Mouse (Mus musculus): Measurements from ENCODE around the gene Lipn. TPM values are rescaled to one million over a fixed set of nuclear protein-coding genes. Genes with fewer than 3 reads are reported as not detected.

Gene Lipn
- polyA plus RNA-seq, 1 experiment from 2014 or later = not detected

DNA sequence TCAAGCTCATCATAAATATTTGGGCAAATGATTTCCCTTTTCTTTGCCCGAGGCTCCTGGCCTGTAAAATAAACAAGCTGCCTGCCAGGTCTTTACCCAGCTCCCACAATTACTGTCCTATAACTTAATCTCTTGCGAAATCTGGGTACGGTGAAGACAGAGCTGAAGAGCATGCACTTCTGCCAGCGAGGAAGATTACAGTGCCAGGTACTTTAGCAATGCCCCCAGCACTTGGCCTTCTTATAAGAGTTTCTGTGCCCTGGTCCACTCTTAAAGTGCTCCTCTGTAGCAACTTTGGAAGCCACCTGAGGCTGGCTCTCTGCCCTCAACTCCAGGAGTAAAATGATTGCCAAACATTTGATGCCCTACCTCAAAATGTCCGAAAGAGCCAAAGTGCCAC lies 28.2 kb downstream of the Lipn start:
- 90% methylated on average over 5 of the region's 5 CpGs for WGBS
- no peaks in the 10 kb centered on the region for H3K9me3 ChIP-seq
- no peak overlapping the region for H3K4me2 ChIP-seq
- H3K4me3 ChIP-seq = no peak overlapping the region
- no peak overlapping the region for H3K27ac ChIP-seq
- H3K27me3 ChIP-seq = no peaks in the 10 kb centered on the region
- no peaks in the 10 kb centered on the region for H3K36me3 ChIP-seq
- no peak for ATAC-seq (ENCODE audit: low FRiP score)
- no peak overlapping the region for H3K9ac ChIP-seq
- no peaks in the 10 kb centered on the region for H3K4me1 ChIP-seq (replicated peaks)

DNA sequence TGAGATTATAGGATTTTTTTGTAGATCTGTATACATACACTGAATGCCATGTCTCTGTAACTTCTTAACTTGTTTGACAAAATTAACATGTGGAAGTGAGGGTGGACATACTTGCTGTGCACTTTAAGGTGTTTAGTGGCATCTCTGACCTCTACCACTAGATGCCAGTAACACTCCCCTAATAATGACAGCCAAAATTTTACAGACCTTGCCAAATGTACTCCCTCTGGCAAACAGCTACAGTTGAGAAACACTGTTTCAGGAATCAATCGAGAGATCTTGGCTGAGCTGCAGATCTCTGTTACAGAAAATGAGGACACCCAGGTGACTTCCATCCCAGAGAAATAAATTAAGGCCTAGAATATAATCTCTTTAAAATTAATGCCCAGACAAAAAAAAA lies 29.1 kb downstream of the Lipn start:
- Histone ChIP-seq H3K27ac (no peak overlapping the region), H3K9me3 (no peaks in the 10 kb centered on the region), H3K36me3 (no peaks in the 10 kb centered on the region), H3K27me3 (no peaks in the 10 kb centered on the region), H3K9ac (no peak overlapping the region), H3K4me3 (no peak overlapping the region), H3K4me1 (replicated peaks) (no peaks in the 10 kb centered on the region), H3K4me2 (no peak overlapping the region)
- 94% methylated on average over 1 of the region's 1 CpGs for WGBS
- no peak for ATAC-seq (ENCODE audit: low FRiP score)

DNA sequence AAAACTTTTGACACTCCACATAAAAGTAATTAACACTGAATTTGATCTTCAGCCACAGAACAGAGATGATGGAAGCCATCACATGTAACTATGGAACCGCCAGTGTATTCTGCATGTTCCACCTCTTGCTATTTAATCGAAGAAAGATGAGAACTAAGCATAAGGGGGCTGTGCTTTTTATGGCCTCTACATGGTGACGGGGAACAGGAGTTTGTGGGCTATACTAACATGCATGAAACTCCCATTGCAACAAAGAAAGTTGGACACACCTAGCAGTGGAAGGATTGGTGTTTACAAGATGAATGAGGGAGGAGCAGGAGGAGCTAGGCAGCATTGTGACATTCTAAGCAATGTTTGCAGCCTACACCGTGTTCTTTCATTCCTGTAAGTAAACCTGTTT lies 33.5 kb downstream of the Lipn start, which contains the start of gene Lipm:
Gene Lipm (plus strand): TSS at position 301 of the 400 bp plus-strand sequence.
- Histone ChIP-seq H3K4me3 (no peak within 1 kb of the TSS), H3K9ac (no peak within 1 kb of the TSS), H3K27me3 (no peaks in the 10 kb centered on the region), H3K4me2 (no peak within 1 kb of the TSS), H3K27ac (no peak within 1 kb of the TSS), H3K36me3 (no peaks in the 10 kb centered on the region), H3K4me1 (replicated peaks) (no peaks in the 10 kb centered on the region), H3K9me3 (no peaks in the 10 kb centered on the region)
- ATAC-seq (ENCODE audit: low FRiP score) = no peak
- 87% methylated on average over 4 of the region's 4 CpGs for WGBS

GRCm38 (mm10) chr19:34101888-34102287 lies 34.7 kb downstream of the Lipn start:
- 89% methylated on average over 7 of the region's 7 CpGs for WGBS
- H3K4me3 ChIP-seq = no peak overlapping the region
- no peak overlapping the region for H3K4me2 ChIP-seq
- no peaks in the 10 kb centered on the region for H3K4me1 ChIP-seq (replicated peaks)
- no peak for ATAC-seq (ENCODE audit: low FRiP score)
- no peaks in the 10 kb centered on the region for H3K27me3 ChIP-seq
- H3K27ac ChIP-seq = no peak overlapping the region
- H3K36me3 ChIP-seq = no peaks in the 10 kb centered on the region
- H3K9ac ChIP-seq = no peak overlapping the region
- no peaks in the 10 kb centered on the region for H3K9me3 ChIP-seq

DNA sequence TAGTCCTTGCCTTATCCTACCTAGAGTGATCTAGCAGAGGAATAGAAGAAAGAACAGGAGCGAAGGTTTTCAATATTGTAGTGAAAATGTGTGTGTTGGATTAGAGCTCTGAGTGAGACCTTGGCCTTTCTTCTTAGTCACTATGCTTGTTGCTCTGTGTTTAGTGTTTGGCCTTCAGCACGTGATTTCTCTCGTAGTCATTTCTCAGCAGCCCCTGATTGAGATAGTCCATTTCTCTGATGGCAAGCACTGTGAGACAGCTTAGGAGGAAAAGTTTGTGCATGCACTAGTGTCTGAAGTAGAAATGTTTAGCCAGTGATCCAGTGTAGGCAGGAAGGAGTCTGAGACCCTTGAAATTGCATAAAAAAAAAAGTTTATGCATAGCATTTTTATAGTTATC lies 37.7 kb downstream of the Lipn start:
- Histone ChIP-seq H3K27me3 (no peaks in the 10 kb centered on the region), H3K4me3 (no peak overlapping the region), H3K4me1 (replicated peaks) (no peaks in the 10 kb centered on the region), H3K27ac (no peak overlapping the region), H3K9ac (no peak overlapping the region), H3K36me3 (no peaks in the 10 kb centered on the region), H3K9me3 (no peaks in the 10 kb centered on the region), H3K4me2 (no peak overlapping the region)
- WGBS = 90% methylated on average over 3 of the region's 3 CpGs
- no peak for ATAC-seq (ENCODE audit: low FRiP score)

DNA sequence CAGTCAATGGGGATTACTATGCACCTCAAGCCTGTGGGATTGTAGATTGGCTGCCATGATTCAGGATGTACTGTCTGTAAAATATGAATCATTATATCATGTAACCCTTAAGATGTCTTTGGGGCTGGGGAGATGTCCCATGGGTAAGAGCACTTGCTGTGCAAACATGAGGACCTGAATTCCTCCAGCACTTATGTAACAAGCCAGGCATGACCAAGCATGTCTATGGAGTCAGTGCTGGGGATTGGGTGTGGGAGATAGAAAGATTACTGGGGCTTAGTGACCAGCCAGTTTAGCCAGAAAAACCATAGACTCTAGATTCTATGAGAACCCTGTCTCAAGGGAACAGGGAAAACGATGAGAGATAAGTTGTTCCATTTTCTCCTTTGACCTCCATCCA lies 51.9 kb downstream of the Lipn start:
- Histone ChIP-seq H3K27me3 (no peaks in the 10 kb centered on the region), H3K4me1 (replicated peaks) (no peaks in the 10 kb centered on the region), H3K4me3 (no peak overlapping the region), H3K27ac (no peak overlapping the region), H3K36me3 (no peaks in the 10 kb centered on the region), H3K4me2 (no peak overlapping the region), H3K9me3 (no peaks in the 10 kb centered on the region), H3K9ac (no peak overlapping the region)
- no peak for ATAC-seq (ENCODE audit: low FRiP score)
- WGBS = 79% methylated on average over 1 of the region's 1 CpGs

GRCm38 (mm10) chr19:34119653-34120052 lies 52.5 kb downstream of the Lipn start:
- no peak overlapping the region for H3K27ac ChIP-seq
- no peak overlapping the region for H3K4me3 ChIP-seq
- no peak for ATAC-seq (ENCODE audit: low FRiP score)
- H3K9me3 ChIP-seq = no peaks in the 10 kb centered on the region
- H3K4me2 ChIP-seq = no peak overlapping the region
- H3K36me3 ChIP-seq = no peaks in the 10 kb centered on the region
- 90% methylated on average over 4 of the region's 4 CpGs for WGBS
- no peaks in the 10 kb centered on the region for H3K4me1 ChIP-seq (replicated peaks)
- no peaks in the 10 kb centered on the region for H3K27me3 ChIP-seq
- H3K9ac ChIP-seq = no peak overlapping the region

DNA sequence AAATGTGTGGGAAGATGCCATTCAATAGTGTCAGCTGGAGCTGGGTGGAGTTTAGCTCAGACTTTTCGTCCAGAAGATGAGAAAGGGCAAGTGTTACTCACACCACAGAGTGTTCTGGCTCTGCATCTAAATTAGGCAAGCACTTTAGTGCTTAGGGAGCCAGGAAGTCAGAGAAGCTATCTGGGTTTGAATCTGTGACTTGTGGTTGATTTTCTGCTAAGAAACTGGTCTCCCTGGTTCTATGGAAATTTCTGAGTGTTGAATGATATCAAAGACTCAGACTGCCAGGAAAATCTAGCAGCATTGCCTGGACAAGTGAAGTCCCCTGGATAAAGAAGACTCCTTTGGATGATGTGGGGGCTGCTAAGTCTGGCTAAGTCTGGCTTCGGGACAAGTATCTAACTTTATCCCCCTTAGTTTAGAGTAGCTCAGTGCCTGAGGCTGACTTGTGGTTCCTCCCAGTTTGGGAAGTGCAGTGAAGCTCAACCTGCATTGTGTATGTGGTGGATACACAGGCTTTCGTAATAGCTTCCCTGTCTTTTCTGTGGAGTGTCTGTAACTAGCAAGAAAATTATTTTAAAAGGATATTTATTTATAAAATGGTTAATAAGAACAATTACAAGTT lies 53.1 kb downstream of the Lipn start:
- H3K27me3 ChIP-seq = no peaks in the 10 kb centered on the region
- no peaks in the 10 kb centered on the region for H3K9me3 ChIP-seq
- no peak for ATAC-seq (ENCODE audit: low FRiP score)
- H3K4me1 ChIP-seq (replicated peaks) = no peaks in the 10 kb centered on the region
- H3K9ac ChIP-seq = no peak overlapping the region
- H3K36me3 ChIP-seq = no peaks in the 10 kb centered on the region
- 68% methylated on average over 3 of the region's 3 CpGs for WGBS
- no peak overlapping the region for H3K4me2 ChIP-seq
- no peak overlapping the region for H3K4me3 ChIP-seq
- no peak overlapping the region for H3K27ac ChIP-seq

Small RNAs within 50 kb of the gene (microRNA-seq; reads per million reads assigned to microRNA genes)
- not detected for gene Gm23334

Other genes starting within 250 kb of the Lipn start
- not detected in 2 replicates for gene Lipf, start 106.2 kb upstream of the Lipn start, polyA plus RNA-seq (2015; fragmentation: Nextera tagmentation; extraction: Ambion mirVana)
- not detected in 2 replicates for gene Lipk, start 59.1 kb upstream of the Lipn start, polyA plus RNA-seq (2015; fragmentation: Nextera tagmentation; extraction: Ambion mirVana)
- gene Lipm, start 33.6 kb downstream of the Lipn start, polyA plus RNA-seq (2015; fragmentation: Nextera tagmentation; extraction: Ambion mirVana) = not detected in 2 replicates
- gene Ankrd22, start 98.7 kb downstream of the Lipn start, polyA plus RNA-seq (2015; fragmentation: Nextera tagmentation; extraction: Ambion mirVana) = not detected in 2 replicates
- 9.9 and 10.5 TPM in 2 replicates for gene Stambpl1, start 124.9 kb downstream of the Lipn start, polyA plus RNA-seq (2015; fragmentation: Nextera tagmentation; extraction: Ambion mirVana)
- gene Acta2, start 188.2 kb downstream of the Lipn start, polyA plus RNA-seq (2015; fragmentation: Nextera tagmentation; extraction: Ambion mirVana) = 19.5 and 30.0 TPM in 2 replicates
- 0.62 and 0.94 TPM in 2 replicates for gene Fas, start 223.3 kb downstream of the Lipn start, polyA plus RNA-seq (2015; fragmentation: Nextera tagmentation; extraction: Ambion mirVana)